In genomic region chr17:66869581-66870002, GRCm38 (mm10) we compare ENCODE assay signal across 12 mouse cellular contexts.
DNase-seq lines count a peak whose midpoint lies in the region; ATAC-seq lines count a peak whose summit lies in the region.
"Had no signal": no experiment of that assay in that cellular context is flagged by ENCODE, and none has a peak within 500 bp of the region (broad histone marks: within the 10 kb centered on the region; RNA-seq: fewer than 3 reads in every experiment).

No protein-coding gene starts in this region.

- H3K4me1 ChIP-seq in forebrain, embryonic 16.5 days (replicated peaks; ENCODE audit: control insufficient read depth, insufficient read depth, low read length): peaks cover 14% of the 10 kb centered on the region
- peaks cover 8% of the 10 kb centered on the region for H3K4me1 ChIP-seq in midbrain, embryonic 16.5 days (ENCODE audit: control insufficient read depth, insufficient read depth, low read length)
- H3K4me1 ChIP-seq: heart, embryonic 15.5 days had no signal

- H3K36me3 ChIP-seq in forebrain, embryonic 16.5 days (ENCODE audit: control insufficient read depth, insufficient read depth): no peaks in the 10 kb centered on the region
- H3K36me3 ChIP-seq in midbrain, embryonic 16.5 days (ENCODE audit: control insufficient read depth, insufficient read depth, low read length): no peaks in the 10 kb centered on the region
- H3K36me3 ChIP-seq: heart, embryonic 15.5 days had no signal

- DNase-seq in heart, adult 11 months: peak; percentile 65
- DNase-seq in heart, postnatal 10 days: no peak
- peak; percentile 76 for DNase-seq in Muller cell, postnatal 12 days (ENCODE audit: inconsistent ontology term)
- no peak for DNase-seq in ovary, postnatal 14 days (ENCODE audit: low spot score)
- no peak for DNase-seq in embryo, embryonic 10 days (ENCODE audit: low spot score)
- DNase-seq: lung, postnatal 14 days; spleen, adult 18-20 months; thymus, postnatal 4 days had no signal

- H3K4me2 ChIP-seq in forebrain, embryonic 16.5 days (ENCODE audit: low read length): peak overlapping the region; percentile 48
- H3K4me2 ChIP-seq in midbrain, embryonic 16.5 days (ENCODE audit: low read length): peak overlapping the region; percentile 31
- H3K4me2 ChIP-seq: heart, embryonic 15.5 days had no signal

- intact Hi-C loops in heart, postnatal 10 days (cut with DNase I): no loop called here

- H3K9ac ChIP-seq in forebrain, embryonic 16.5 days (replicated peaks; ENCODE audit: low read depth, low read length): no peak overlapping the region
- no peak overlapping the region for H3K9ac ChIP-seq in midbrain, embryonic 16.5 days (ENCODE audit: low read depth, low read length)
- H3K9ac ChIP-seq: heart, embryonic 15.5 days had no signal

- peaks cover 6% of the 10 kb centered on the region; the same call in 1 of the 2 replicates for H3K27me3 ChIP-seq in forebrain, embryonic 16.5 days (replicated peaks; ENCODE audit: control insufficient read depth, insufficient read depth, low read length)
- H3K27me3 ChIP-seq in midbrain, embryonic 16.5 days (ENCODE audit: control insufficient read depth, insufficient read depth, low read depth, low read length): no peaks in the 10 kb centered on the region
- H3K27me3 ChIP-seq: heart, embryonic 15.5 days had no signal

- H3K4me3 ChIP-seq in forebrain, embryonic 16.5 days (replicated peaks; ENCODE audit: low read length): peak overlapping the region; percentile 1; the same call in 1 of the 2 replicates
- H3K4me3 ChIP-seq in midbrain, embryonic 16.5 days (ENCODE audit: low read depth, low read length): no peak overlapping the region
- H3K4me3 ChIP-seq: heart, embryonic 15.5 days had no signal

- no peaks in the 10 kb centered on the region for H3K9me3 ChIP-seq in forebrain, embryonic 16.5 days (ENCODE audit: control insufficient read depth, low read length)
- H3K9me3 ChIP-seq in midbrain, embryonic 16.5 days (replicated peaks; ENCODE audit: control insufficient read depth, low read length, poor library complexity, severe bottlenecking): no peaks in the 10 kb centered on the region
- H3K9me3 ChIP-seq: heart, embryonic 15.5 days had no signal

- WGBS in forebrain, embryonic 16.5 days: 18% methylated on average over 13 of the region's 13 CpGs
- WGBS in midbrain, embryonic 16.5 days: 49% methylated on average over 13 of the region's 13 CpGs

- peak; percentile 90 for ATAC-seq in forebrain, embryonic 16.5 days
- peak; percentile 71; the same call in 1 of the 2 replicates for ATAC-seq in midbrain, embryonic 16.5 days
- ATAC-seq in megakaryocyte, adult 5-6 weeks (ENCODE audit: poor library complexity, severe bottlenecking): no peak

- H3K27ac ChIP-seq in forebrain, embryonic 16.5 days (ENCODE audit: low read length): peak overlapping the region; percentile 34
- peak overlapping the region; percentile 47 for H3K27ac ChIP-seq in midbrain, embryonic 16.5 days (ENCODE audit: low read length)
- H3K27ac ChIP-seq: heart, embryonic 15.5 days had no signal

Comparison
In these comparisons a context has a peak if more than half of its experiments do, and no peak if none do; other contexts are left out.
1. DNase-seq: peak in heart, adult 11 months (single experiment) and Muller cell, postnatal 12 days (single experiment); none in heart, postnatal 10 days (0 of 2), ovary, postnatal 14 days (single experiment) and embryo, embryonic 10 days (single experiment).